Mouse (Mus musculus): Measurements from ENCODE around the gene Camk1g.

Camk1g gene

DNA sequence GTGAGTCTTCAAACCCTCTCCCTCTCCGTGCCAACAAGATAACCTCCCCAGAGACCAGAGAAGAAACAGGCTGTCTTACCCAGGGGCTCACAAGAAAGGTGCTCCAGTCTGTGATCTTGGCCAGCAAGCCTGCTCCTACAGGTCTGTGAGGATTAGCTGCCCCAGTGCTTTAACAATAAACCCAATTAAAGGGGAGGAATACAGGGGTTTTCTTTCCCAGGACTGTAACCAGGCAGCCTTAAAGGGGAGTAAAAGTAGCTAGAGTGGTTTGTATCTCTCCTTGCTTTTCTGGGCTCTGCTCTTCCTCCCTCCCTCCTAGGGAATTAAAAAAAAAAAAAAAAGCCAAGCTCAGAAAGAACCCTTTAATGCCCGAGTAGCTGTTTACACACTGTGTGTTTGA is at the start of gene Camk1g:
TSS of gene Camk1g (minus strand) at position 203 of the 400 bp plus-strand sequence.
- no peak for DNase-seq (ENCODE audit: extremely low spot score, low spot score)

DNA sequence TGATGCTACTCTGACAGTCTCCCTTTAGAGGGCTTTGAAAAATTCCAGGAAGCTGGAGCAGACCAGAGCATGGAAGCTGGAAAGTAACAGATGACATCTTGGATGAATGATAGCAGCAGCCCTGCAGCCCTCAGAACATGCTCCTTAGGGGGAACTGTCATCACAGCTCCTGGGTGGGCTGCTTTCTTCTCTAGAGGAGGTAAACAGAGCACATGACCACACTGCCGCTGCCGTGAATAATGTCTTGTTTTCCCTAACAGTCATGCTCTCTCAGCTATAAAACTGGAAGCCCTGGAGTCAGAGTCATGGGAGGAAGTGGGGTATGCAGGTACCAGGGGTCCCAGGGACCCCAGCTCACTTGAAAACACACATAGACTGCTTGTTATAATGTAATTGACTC is 49.1 kb upstream of the Camk1g start:
- DNase-seq (ENCODE audit: extremely low spot score, low spot score), result peak; percentile 35

DNA sequence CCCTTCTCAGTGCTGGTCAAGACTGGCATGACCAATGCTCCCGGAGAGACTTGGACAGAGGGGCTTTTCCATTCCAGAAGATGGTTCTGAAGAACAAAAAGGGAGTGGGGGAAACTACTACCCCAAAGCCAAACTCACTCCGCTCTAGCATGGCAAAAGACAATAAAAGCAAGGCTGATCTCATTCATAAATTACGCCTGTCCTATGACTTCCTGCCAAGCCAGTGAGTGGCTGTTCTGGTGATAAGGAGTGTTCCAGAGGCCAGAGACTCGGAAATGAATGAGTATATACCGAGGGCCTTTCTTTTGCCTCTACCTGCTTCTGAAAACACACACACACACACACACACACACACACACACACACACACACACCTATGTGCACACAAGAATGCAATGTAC is 48.6 kb upstream of the Camk1g start:
- DNase-seq (ENCODE audit: extremely low spot score, low spot score), result no peak

GRCm38 (mm10) chr1:193414067-193414466 is 44.0 kb upstream of the Camk1g start:
- DNase-seq (ENCODE audit: extremely low spot score, low spot score), result no peak

GRCm38 (mm10) chr1:193413368-193414000 is 43.4 kb upstream of the Camk1g start:
- no peak for DNase-seq (ENCODE audit: extremely low spot score, low spot score)

DNA sequence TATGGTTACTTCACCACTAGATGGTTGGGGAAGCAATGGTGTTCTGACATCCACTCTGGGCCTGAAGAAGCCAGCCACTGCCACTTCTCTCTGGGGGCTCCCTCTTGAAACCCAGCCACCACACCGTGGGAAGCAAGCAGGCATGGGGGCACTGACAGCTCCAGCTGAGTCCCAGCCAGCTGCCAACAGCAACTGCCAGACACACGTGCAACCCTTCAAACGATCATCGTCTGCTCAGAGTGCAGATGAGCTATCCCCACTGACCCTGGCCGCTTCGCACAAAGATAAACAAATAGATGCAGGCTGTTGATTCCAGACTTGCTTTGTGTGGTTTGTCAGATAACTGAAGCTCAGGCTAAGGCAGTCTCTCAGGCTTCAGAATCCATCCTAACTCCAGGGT is 37.4 kb upstream of the Camk1g start:
- no peak for DNase-seq (ENCODE audit: extremely low spot score, low spot score)

- DNase-seq (ENCODE audit: extremely low spot score, low spot score), result no peak
Observed at GRCm38 (mm10) chr1:193406059-193406642, 36.1 kb upstream of the Camk1g start.

DNA sequence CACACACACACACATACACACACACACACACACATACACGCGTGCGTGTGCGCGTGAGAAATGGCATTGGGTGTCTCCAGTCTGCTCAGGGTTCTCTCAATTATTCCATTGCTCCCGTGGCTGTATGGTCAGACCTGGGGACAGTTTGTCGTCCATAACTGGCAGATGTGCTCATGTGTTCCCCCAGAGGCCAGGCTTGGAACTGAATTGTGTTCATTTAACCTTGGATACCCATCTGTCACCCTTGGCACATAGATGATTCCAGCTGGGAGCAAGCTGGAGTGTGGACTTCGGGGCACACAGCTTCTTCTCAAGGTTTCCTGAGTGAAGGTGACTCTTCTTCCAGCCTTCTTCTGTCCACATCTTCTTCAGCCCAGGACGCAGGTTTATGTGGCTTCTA is 31.6 kb upstream of the Camk1g start:
- DNase-seq (ENCODE audit: extremely low spot score, low spot score), result no peak

DNA sequence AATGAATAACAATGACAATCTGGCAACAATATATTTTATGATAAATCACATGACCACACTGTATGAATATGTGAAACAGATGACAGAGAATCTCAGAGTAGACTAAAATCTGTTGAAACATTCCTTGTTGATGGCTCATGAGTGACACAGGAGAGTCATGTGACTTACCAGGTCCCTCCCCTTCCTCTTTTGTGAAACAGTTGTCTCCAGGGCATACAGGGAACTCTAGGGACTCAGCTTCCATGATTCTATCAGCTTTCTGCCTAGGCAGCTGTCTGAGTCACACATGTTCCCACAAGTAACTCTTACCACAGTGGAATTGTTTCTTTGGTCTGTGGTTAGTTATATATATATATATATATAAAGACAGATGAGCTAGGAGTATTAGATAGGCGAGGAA is 30.2 kb upstream of the Camk1g start:
- no peak for DNase-seq (ENCODE audit: extremely low spot score, low spot score)

GRCm38 (mm10) chr1:193398728-193399437 is 28.8 kb upstream of the Camk1g start:
- DNase-seq (ENCODE audit: extremely low spot score, low spot score), result no peak

- DNase-seq (ENCODE audit: extremely low spot score, low spot score), result no peak
Observed at GRCm38 (mm10) chr1:193397109-193397508, 27.0 kb upstream of the Camk1g start.

- no peak for DNase-seq (ENCODE audit: extremely low spot score, low spot score)
Observed at GRCm38 (mm10) chr1:193392266-193392665, 22.2 kb upstream of the Camk1g start.

DNA sequence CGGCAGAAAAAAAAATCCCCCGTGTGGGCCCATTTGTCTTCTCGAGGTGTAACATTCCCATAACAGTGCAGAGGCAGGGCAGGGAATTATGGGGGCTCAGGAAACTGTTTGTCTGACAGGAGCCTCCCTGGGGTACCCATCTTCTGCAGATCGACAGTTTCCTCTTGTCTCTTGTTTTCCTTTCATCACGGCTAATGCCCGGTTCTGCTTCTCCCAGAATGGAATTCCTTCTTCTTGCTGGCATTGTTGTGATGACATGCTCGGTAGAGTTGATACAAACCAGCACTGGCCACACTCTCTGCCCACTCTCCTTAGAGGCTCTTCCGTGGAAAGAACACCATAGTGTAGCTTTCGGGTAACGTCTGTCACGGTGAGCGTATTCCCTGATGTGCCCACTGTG is 19.9 kb upstream of the Camk1g start:
- no peak for DNase-seq (ENCODE audit: extremely low spot score, low spot score)

DNA sequence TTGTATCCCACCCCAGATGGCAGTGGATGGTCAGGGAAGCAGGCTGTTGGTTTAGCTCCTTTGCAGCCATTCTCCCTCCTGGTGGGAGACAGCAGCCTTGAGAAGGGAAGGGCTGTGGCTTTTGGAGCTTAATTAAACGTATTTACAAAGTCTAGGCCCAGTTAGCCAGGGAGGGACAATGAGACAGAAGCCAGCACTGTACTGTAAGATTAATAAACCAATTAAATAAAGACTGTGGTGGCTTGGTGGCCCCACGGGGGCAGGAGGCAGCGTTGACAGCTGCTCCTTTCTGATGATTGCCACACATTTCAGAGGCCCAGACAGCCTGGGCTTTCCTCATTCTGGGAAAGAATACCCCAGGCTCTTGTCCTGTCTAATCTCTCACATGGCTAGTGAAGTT is 19.4 kb upstream of the Camk1g start:
- DNase-seq (ENCODE audit: extremely low spot score, low spot score), result no peak

DNA sequence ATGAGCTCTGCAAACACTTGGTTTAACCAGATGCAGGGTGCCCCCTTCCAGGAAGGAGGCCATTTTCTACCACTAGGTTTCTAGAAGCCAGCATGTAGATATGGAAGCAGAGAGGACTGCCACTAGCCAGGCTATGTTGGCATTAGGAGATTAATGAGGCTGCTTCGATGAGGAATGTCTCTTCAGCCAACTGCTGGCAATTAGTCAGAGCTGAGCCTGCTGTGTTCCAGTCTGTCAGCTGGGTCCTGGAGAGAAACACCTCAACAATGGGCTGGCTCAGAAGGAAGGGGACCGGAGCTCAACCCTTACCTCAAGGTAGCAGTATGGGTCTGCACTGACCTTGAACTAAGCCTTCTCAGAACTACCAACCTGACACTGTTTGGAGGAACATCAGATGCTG is 17.1 kb upstream of the Camk1g start:
- DNase-seq (ENCODE audit: extremely low spot score, low spot score), result no peak

GRCm38 (mm10) chr1:193386136-193386535 is 16.0 kb upstream of the Camk1g start:
- DNase-seq (ENCODE audit: extremely low spot score, low spot score), result peak; percentile 79

- DNase-seq (ENCODE audit: extremely low spot score, low spot score), result peak; percentile 79
Observed at GRCm38 (mm10) chr1:193382841-193383462, 12.9 kb upstream of the Camk1g start.

DNA sequence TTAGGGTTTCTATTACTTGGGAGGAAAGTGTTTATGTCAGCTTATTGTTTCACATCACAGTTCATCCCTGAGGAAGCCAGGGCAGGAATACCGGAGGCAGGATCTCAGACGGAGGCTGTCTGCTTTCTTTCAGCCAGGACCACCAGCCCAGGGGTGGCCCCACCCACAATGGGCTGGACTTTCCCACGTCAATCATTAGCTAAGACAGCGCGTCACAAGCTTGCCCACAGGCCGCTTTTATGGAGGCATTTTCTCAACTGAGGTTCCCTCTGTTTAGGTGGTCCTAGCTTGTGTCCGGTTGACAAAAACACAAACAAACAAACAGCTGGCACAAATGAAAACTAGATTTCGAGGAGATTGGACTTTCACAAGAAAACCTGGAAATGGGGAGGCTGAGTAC is 12.3 kb upstream of the Camk1g start:
- DNase-seq (ENCODE audit: extremely low spot score, low spot score), result peak; percentile 74

GRCm38 (mm10) chr1:193381597-193382404 is 11.7 kb upstream of the Camk1g start:
- peak; percentile 41 for DNase-seq (ENCODE audit: extremely low spot score, low spot score)

- DNase-seq (ENCODE audit: extremely low spot score, low spot score), result no peak
Observed at GRCm38 (mm10) chr1:193380877-193381276, 10.8 kb upstream of the Camk1g start.

DNA sequence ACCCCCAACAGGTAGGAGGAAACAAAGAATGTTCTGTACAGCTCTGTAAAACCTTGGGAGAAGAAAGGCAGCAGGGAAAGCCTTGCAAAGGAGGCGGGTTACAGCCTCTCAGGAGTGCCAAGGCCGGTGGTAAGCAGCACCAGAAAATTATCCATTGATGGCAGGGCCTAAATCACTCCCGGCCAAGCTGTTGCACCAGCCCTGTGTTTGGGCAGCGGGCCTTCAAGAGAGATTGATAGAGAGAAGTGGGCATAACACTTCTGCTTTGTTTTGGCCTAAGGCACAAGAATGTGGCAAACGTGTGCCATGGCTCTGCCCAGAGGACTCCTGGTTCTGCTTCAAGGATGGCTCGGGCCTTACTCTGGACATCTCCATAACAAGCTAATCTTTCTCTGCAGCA is 9.5 kb upstream of the Camk1g start:
- DNase-seq (ENCODE audit: extremely low spot score, low spot score), result no peak

All from neural tube, embryonic 10.5 days (tissue).